Mouse (Mus musculus): ENCODE measurements around the gene Creld2. TPM values are rescaled to one million over a fixed set of nuclear protein-coding genes. Genes with fewer than 3 reads are reported as not detected.
A peak's percentile ranks its signal among the peaks of the same experiment; 100 is the strongest.

The Creld2 gene
- polyA plus RNA-seq, 1 experiment from 2014 or later, result 94.9 TPM

- Histone ChIP-seq H3K9me3 (ENCODE audit: control insufficient read depth, low read length) (no peaks in the 10 kb centered on the region), H3K4me1 (ENCODE audit: control insufficient read depth, insufficient read depth, low read length) (peaks cover 28% of the 10 kb centered on the region), H3K27me3 (ENCODE audit: control insufficient read depth, insufficient read depth, low read length) (no peaks in the 10 kb centered on the region), H3K4me3 (ENCODE audit: low read depth, low read length) (no peak overlapping the region), H3K9ac (ENCODE audit: low read length) (no peak overlapping the region), H3K4me2 (ENCODE audit: low read depth, severe bottlenecking) (no peak overlapping the region), H3K27ac (replicated peaks; ENCODE audit: low read depth, low read length) (no peak overlapping the region), H3K36me3 (ENCODE audit: control insufficient read depth, insufficient read depth, low read length) (peaks cover 10% of the 10 kb centered on the region)
- DNase-seq (ENCODE audit: low spot score), result no peak
- ATAC-seq (ENCODE audit: insufficient number of reproducible peaks, low FRiP score, low TSS enrichment, low read depth), result no peak
- WGBS, result 80% methylated on average over 4 of the region's 4 CpGs
These were observed 46.6 kb downstream of the Creld2 start for GRCm38 (mm10) chr15:88865888-88866695.

GRCm38 (mm10) chr15:88866934-88867356 is 47.5 kb downstream of the Creld2 start:
- H3K27ac ChIP-seq (replicated peaks; ENCODE audit: low read depth, low read length), result no peak overlapping the region; the same call in 1 of the 2 replicates
- H3K36me3 ChIP-seq (ENCODE audit: control insufficient read depth, insufficient read depth, low read length), result peaks cover 10% of the 10 kb centered on the region
- no peak overlapping the region for H3K4me3 ChIP-seq (ENCODE audit: low read depth, low read length)
- H3K9ac ChIP-seq (ENCODE audit: low read length), result no peak overlapping the region
- H3K4me2 ChIP-seq (ENCODE audit: low read depth, severe bottlenecking), result no peak overlapping the region
- no peaks in the 10 kb centered on the region for H3K9me3 ChIP-seq (ENCODE audit: control insufficient read depth, low read length)
- DNase-seq (ENCODE audit: low spot score) (no peak), ATAC-seq (ENCODE audit: insufficient number of reproducible peaks, low FRiP score, low TSS enrichment, low read depth) (no peak)
- H3K4me1 ChIP-seq (ENCODE audit: control insufficient read depth, insufficient read depth, low read length), result peaks cover 28% of the 10 kb centered on the region
- H3K27me3 ChIP-seq (ENCODE audit: control insufficient read depth, insufficient read depth, low read length), result no peaks in the 10 kb centered on the region
- 58% methylated on average over 7 of the region's 7 CpGs for WGBS

- Histone ChIP-seq H3K9me3 (ENCODE audit: control insufficient read depth, low read length) (no peaks in the 10 kb centered on the region), H3K4me3 (ENCODE audit: low read depth, low read length) (no peak overlapping the region), H3K36me3 (ENCODE audit: control insufficient read depth, insufficient read depth, low read length) (peaks cover 10% of the 10 kb centered on the region), H3K9ac (ENCODE audit: low read length) (no peak overlapping the region), H3K4me1 (ENCODE audit: control insufficient read depth, insufficient read depth, low read length) (peaks cover 28% of the 10 kb centered on the region), H3K27me3 (ENCODE audit: control insufficient read depth, insufficient read depth, low read length) (no peaks in the 10 kb centered on the region), H3K4me2 (ENCODE audit: low read depth, severe bottlenecking) (no peak overlapping the region), H3K27ac (replicated peaks; ENCODE audit: low read depth, low read length) (no peak overlapping the region; the same call in 1 of the 2 replicates)
- WGBS, result 24% methylated on average over 5 of the region's 5 CpGs
- no peak for ATAC-seq (ENCODE audit: insufficient number of reproducible peaks, low FRiP score, low TSS enrichment, low read depth)
- no peak for DNase-seq (ENCODE audit: low spot score)
These were observed 48.0 kb downstream of the Creld2 start for GRCm38 (mm10) chr15:88867368-88868023.

GRCm38 (mm10) chr15:88868024-88868742 is 48.7 kb downstream of the Creld2 start:
- H3K9ac ChIP-seq (ENCODE audit: low read length), result no peak overlapping the region
- 81% methylated on average over 6 of the region's 6 CpGs for WGBS
- H3K4me1 ChIP-seq (ENCODE audit: control insufficient read depth, insufficient read depth, low read length), result peaks cover 26% of the 10 kb centered on the region
- no peaks in the 10 kb centered on the region for H3K9me3 ChIP-seq (ENCODE audit: control insufficient read depth, low read length)
- H3K4me3 ChIP-seq (ENCODE audit: low read depth, low read length), result no peak overlapping the region
- H3K27me3 ChIP-seq (ENCODE audit: control insufficient read depth, insufficient read depth, low read length), result no peaks in the 10 kb centered on the region
- peaks cover 10% of the 10 kb centered on the region for H3K36me3 ChIP-seq (ENCODE audit: control insufficient read depth, insufficient read depth, low read length)
- H3K4me2 ChIP-seq (ENCODE audit: low read depth, severe bottlenecking), result no peak overlapping the region
- ATAC-seq (ENCODE audit: insufficient number of reproducible peaks, low FRiP score, low TSS enrichment, low read depth), result no peak
- no peak overlapping the region for H3K27ac ChIP-seq (replicated peaks; ENCODE audit: low read depth, low read length)
- no peak for DNase-seq (ENCODE audit: low spot score)

- Histone ChIP-seq H3K27ac (replicated peaks; ENCODE audit: low read depth, low read length) (no peak overlapping the region), H3K4me2 (ENCODE audit: low read depth, severe bottlenecking) (no peak overlapping the region), H3K27me3 (ENCODE audit: control insufficient read depth, insufficient read depth, low read length) (no peaks in the 10 kb centered on the region), H3K9ac (ENCODE audit: low read length) (no peak overlapping the region), H3K4me1 (ENCODE audit: control insufficient read depth, insufficient read depth, low read length) (peaks cover 13% of the 10 kb centered on the region), H3K36me3 (ENCODE audit: control insufficient read depth, insufficient read depth, low read length) (no peaks in the 10 kb centered on the region), H3K4me3 (ENCODE audit: low read depth, low read length) (no peak overlapping the region), H3K9me3 (ENCODE audit: control insufficient read depth, low read length) (no peaks in the 10 kb centered on the region)
- DNase-seq (ENCODE audit: low spot score) (no peak), ATAC-seq (ENCODE audit: insufficient number of reproducible peaks, low FRiP score, low TSS enrichment, low read depth) (no peak)
- 80% methylated on average over 5 of the region's 5 CpGs for WGBS
These were observed 51.2 kb downstream of the Creld2 start for GRCm38 (mm10) chr15:88870418-88871185.

GRCm38 (mm10) chr15:88874061-88874460 is 54.6 kb downstream of the Creld2 start:
- 79% methylated on average over 3 of the region's 3 CpGs for WGBS
- Histone ChIP-seq H3K4me2 (ENCODE audit: low read depth, severe bottlenecking) (no peak overlapping the region), H3K9ac (ENCODE audit: low read length) (no peak overlapping the region), H3K4me3 (ENCODE audit: low read depth, low read length) (no peak overlapping the region), H3K9me3 (ENCODE audit: control insufficient read depth, low read length) (no peaks in the 10 kb centered on the region), H3K36me3 (ENCODE audit: control insufficient read depth, insufficient read depth, low read length) (no peaks in the 10 kb centered on the region), H3K27ac (replicated peaks; ENCODE audit: low read depth, low read length) (no peak overlapping the region), H3K4me1 (ENCODE audit: control insufficient read depth, insufficient read depth, low read length) (no peaks in the 10 kb centered on the region), H3K27me3 (ENCODE audit: control insufficient read depth, insufficient read depth, low read length) (no peaks in the 10 kb centered on the region)
- ATAC-seq (ENCODE audit: insufficient number of reproducible peaks, low FRiP score, low TSS enrichment, low read depth), result no peak
- DNase-seq (ENCODE audit: low spot score), result no peak

GRCm38 (mm10) chr15:88874477-88874876 is 55.0 kb downstream of the Creld2 start:
- H3K9me3 ChIP-seq (ENCODE audit: control insufficient read depth, low read length), result no peaks in the 10 kb centered on the region
- WGBS, result 92% methylated on average over 6 of the region's 6 CpGs
- H3K27me3 ChIP-seq (ENCODE audit: control insufficient read depth, insufficient read depth, low read length), result no peaks in the 10 kb centered on the region
- ATAC-seq (ENCODE audit: insufficient number of reproducible peaks, low FRiP score, low TSS enrichment, low read depth) (no peak), DNase-seq (ENCODE audit: low spot score) (no peak)
- no peak overlapping the region for H3K27ac ChIP-seq (replicated peaks; ENCODE audit: low read depth, low read length)
- H3K9ac ChIP-seq (ENCODE audit: low read length), result no peak overlapping the region
- H3K4me3 ChIP-seq (ENCODE audit: low read depth, low read length), result no peak overlapping the region
- no peaks in the 10 kb centered on the region for H3K4me1 ChIP-seq (ENCODE audit: control insufficient read depth, insufficient read depth, low read length)
- H3K4me2 ChIP-seq (ENCODE audit: low read depth, severe bottlenecking), result no peak overlapping the region
- no peaks in the 10 kb centered on the region for H3K36me3 ChIP-seq (ENCODE audit: control insufficient read depth, insufficient read depth, low read length)

- no peak for DNase-seq (ENCODE audit: low spot score)
- WGBS, result 36% methylated on average over 10 of the region's 10 CpGs
- no peak overlapping the region for H3K9ac ChIP-seq (ENCODE audit: low read length)
- H3K4me2 ChIP-seq (ENCODE audit: low read depth, severe bottlenecking), result no peak overlapping the region
- no peak overlapping the region for H3K4me3 ChIP-seq (ENCODE audit: low read depth, low read length)
- ATAC-seq (ENCODE audit: insufficient number of reproducible peaks, low FRiP score, low TSS enrichment, low read depth), result peak; percentile 22; the same call in 1 of the 2 replicates
- H3K27me3 ChIP-seq (ENCODE audit: control insufficient read depth, insufficient read depth, low read length), result no peaks in the 10 kb centered on the region
- no peaks in the 10 kb centered on the region for H3K4me1 ChIP-seq (ENCODE audit: control insufficient read depth, insufficient read depth, low read length)
- H3K9me3 ChIP-seq (ENCODE audit: control insufficient read depth, low read length), result no peaks in the 10 kb centered on the region
- H3K27ac ChIP-seq (replicated peaks; ENCODE audit: low read depth, low read length), result no peak overlapping the region
- no peaks in the 10 kb centered on the region for H3K36me3 ChIP-seq (ENCODE audit: control insufficient read depth, insufficient read depth, low read length)
These were observed 56.2 kb downstream of the Creld2 start for GRCm38 (mm10) chr15:88875625-88876081.

Measured in limb, embryonic 11.5 days (tissue).